Mouse (Mus musculus) kidney, adult 2 months (tissue): ENCODE measurements around the gene H2afz.

Experiments used
- CTCF ChIP-seq: fragments of 200-500 bp; conservative IDR thresholded peaks from 2 replicates; pipeline ENCODE4 v1.5.1; 2011; ENCODE audit warnings: low read depth, mild to moderate bottlenecking, control low read depth, low read length, moderate library complexity, mixed read lengths; ENCODE audit not compliant: insufficient read depth, insufficient read length
- POLR2A ChIP-seq: fragments of 200-500 bp; IDR thresholded peaks from one replicate; pipeline ENCODE4 v1.6.1; 2011; ENCODE audit warnings: low read depth, low read length, control low read depth

DNA sequence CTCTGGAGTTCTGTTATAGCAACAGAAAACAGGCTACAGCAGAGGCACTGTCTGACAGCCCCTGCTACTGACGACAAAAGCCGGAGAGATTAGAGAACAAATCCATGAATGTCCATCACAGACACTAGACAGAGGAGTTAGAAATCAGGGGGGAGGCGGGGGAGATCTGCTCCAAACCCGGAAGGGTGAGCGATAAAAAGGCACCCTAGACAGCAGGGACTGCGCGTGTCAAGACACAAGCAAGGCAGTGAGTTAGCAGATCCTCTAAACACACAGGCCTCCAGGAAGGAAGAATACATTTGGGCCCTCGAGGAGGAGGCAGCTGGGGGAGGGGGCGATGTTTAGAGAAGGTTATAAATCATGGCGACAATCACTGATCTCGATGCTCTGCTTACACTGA, 36.6 kb upstream of the H2afz start:
- no peak for TF ChIP-seq CTCF
- no peak for TF ChIP-seq POLR2A
